Mouse (Mus musculus): ENCODE results near the gene Naga. TPM values are rescaled to one million over a fixed set of nuclear protein-coding genes. Genes with fewer than 3 reads are reported as not detected.

Gene Naga
- polyA plus RNA-seq (2012; rRNA removed): 385 and 410 TPM in 2 replicates

GRCm38 (mm10) chr15:82338593-82339112 is at the start of gene Naga, which contains the start of the genes Pheta2 and Smdt1:
Gene Naga (minus strand): TSS chr15:82338925.
Gene Pheta2 (plus strand): TSS chr15:82338942.
Gene Smdt1 (plus strand): TSS chr15:82338959.

DNA sequence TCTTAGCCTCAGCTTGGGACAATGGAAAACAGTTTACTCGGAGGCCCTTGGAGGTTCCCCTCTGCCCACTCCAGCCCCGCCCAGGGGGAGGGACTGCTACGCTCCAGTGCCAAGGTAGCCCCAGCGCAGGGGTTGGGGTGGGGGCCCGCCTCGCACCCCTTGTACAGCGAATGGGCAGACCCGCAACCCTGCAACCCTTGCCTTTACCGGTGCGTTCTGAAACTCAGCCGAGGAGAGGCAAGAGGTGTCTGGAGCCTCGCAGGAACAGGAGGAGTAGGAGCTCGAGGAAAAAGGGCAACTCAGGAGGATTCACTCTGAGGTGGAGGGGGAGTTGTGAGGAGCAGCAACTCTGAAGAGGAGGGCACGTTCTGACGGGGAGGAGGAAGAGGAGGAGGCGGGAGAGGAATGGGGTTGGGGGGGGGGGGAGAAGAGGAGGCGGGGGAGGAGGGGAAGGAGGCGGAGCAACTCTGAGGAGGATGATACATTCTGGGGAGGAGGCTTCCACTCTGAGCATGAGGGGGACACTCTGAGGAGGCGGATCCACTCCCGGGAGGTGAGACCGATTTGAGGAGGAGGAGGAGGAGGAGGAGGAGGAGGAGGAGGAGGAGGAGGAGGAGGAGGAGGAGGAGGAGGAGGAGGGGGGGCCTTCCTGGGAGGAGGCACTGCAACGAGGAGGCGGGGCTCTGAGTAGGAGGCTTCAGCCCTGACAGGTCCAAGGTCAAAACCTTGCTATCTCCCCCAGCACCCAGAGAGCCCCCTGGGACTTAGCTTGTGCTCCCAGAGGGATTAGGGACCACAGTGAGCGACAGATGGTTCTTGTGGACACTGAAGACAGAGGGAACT is 41.4 kb upstream of the Naga start, which contains the start of gene Cyp2d22:
Gene Cyp2d22 (minus strand): TSS at position 390 of the 843 bp plus-strand sequence.

DNA sequence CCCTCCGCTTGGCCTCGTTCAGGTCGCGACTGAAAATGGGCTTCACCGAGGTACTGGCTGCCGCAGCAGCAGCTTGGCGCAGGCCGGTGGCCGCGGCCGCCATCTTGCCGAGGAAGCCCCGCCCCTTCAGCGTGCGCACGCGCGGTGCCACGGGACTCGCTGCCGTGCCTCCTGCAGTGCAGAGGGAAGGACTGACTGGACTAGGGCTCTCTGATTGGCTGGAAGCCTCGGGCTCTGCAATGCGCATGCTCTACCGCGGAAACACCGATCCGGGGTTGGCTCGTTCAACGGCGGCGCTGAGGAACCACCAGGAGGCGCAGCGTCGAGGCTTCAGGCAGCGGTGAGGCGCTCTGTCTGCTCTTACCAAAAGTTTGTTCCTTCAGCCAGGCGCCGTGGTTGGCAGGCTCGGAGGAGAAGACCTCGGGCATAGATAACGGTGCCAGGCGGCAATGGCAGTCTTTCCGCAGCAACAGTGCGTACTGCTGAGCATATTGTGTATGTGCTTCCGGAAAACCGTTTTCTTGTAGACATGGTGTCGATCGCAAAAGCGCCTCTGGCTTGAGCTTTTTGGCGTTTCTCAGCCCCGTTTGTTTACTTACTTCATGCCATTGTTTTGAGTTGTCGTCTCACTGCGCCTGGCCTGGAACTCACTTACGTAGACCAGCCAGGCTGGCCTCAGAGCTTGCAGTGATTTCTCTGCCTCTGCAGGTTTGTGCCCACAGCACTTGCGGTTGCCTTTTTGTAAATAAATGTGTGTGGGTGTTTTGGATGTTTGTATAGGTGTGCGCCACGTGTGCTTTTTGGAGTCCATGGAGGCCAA is 15.6 kb upstream of the Naga start, which contains the start of gene Ndufa6:
Gene Ndufa6 (minus strand): TSS at position 197 of the 820 bp plus-strand sequence.

GRCm38 (mm10) chr15:82298764-82299561 is 39.8 kb downstream of the Naga start, which contains the start of gene Wbp2nl:
Gene Wbp2nl (plus strand): TSS chr15:82298954.

Other genes with a start within 250 kb of the Naga start
- gene Ccdc134, start 211.0 kb downstream of the Naga start, polyA plus RNA-seq (2012; rRNA removed): 9.7 and 10.2 TPM in 2 replicates
- 273 and 329 TPM in 2 replicates for gene Srebf2, start 191.7 kb downstream of the Naga start, polyA plus RNA-seq (2012; rRNA removed)
- 0.20 and 0.28 TPM in 2 replicates for gene Shisa8, start 126.1 kb downstream of the Naga start, polyA plus RNA-seq (2012; rRNA removed)
- 2.9 and 7.8 TPM in 2 replicates for gene Tnfrsf13c, start 114.6 kb downstream of the Naga start, polyA plus RNA-seq (2012; rRNA removed)
- 18.0 and 25.1 TPM in 2 replicates for gene Cenpm, start 94.2 kb downstream of the Naga start, polyA plus RNA-seq (2012; rRNA removed)
- gene 1500009C09Rik, start 86.5 kb downstream of the Naga start, polyA plus RNA-seq (2012; rRNA removed): 0.09 TPM in 2 replicates
- 0.57 and 0.87 TPM in 2 replicates for gene Sept3, start 64.0 kb downstream of the Naga start, polyA plus RNA-seq (2012; rRNA removed)
- gene Wbp2nl, start 40.0 kb downstream of the Naga start, polyA plus RNA-seq (2012; rRNA removed): 0.13 and 0.66 TPM in 2 replicates
- gene Pheta2, start within 50 bp of the Naga start, polyA plus RNA-seq (2012; rRNA removed): 0.95 and 1.2 TPM in 2 replicates
- 259 and 323 TPM in 2 replicates for gene Smdt1, start within 50 bp of the Naga start, polyA plus RNA-seq (2012; rRNA removed)
- 457 and 560 TPM in 2 replicates for gene Ndufa6, start 15.4 kb upstream of the Naga start, polyA plus RNA-seq (2012; rRNA removed)
- 55.6 and 68.7 TPM in 2 replicates for gene Cyp2d22, start 41.3 kb upstream of the Naga start, polyA plus RNA-seq (2012; rRNA removed)
- gene Cyp2d11, start 55.1 kb upstream of the Naga start, polyA plus RNA-seq (2012; rRNA removed): 0.09 and 0.22 TPM in 2 replicates
- gene Cyp2d10, start 68.3 kb upstream of the Naga start, polyA plus RNA-seq (2012; rRNA removed): 103 and 104 TPM in 2 replicates
- gene Cyp2d9, start 94.5 kb upstream of the Naga start, polyA plus RNA-seq (2012; rRNA removed): 48.4 and 53.8 TPM in 2 replicates
- gene Cyp2d12, start 216.1 kb upstream of the Naga start, polyA plus RNA-seq (2012; rRNA removed): 56.4 and 63.9 TPM in 2 replicates

Measured in colon, adult 2 months (tissue).